Mouse (Mus musculus): ENCODE data around the gene Pla2g3. TPM values are rescaled to one million over a fixed set of nuclear protein-coding genes. Genes with fewer than 3 reads are reported as not detected.
A peak's percentile ranks its signal among the peaks of the same experiment; 100 is the strongest.

The Pla2g3 gene
- polyA plus RNA-seq, 3 experiments from 2014 or later: 0.12 to 0.28 TPM; not detected in 1

GRCm38 (mm10) chr11:3494857-3495256, 6.8 kb downstream of the Pla2g3 start:
- ATAC-seq: no peak

GRCm38 (mm10) chr11:3495496-3495895, 7.4 kb downstream of the Pla2g3 start:
- no peak for ATAC-seq

GRCm38 (mm10) chr11:3496756-3497155, 8.7 kb downstream of the Pla2g3 start:
- ATAC-seq: no peak

- no peak for ATAC-seq
Measured at GRCm38 (mm10) chr11:3497296-3497695, 9.2 kb downstream of the Pla2g3 start.

GRCm38 (mm10) chr11:3502057-3502456, 14.0 kb downstream of the Pla2g3 start:
- ATAC-seq: no peak

GRCm38 (mm10) chr11:3502459-3503072, 14.5 kb downstream of the Pla2g3 start:
- no peak for ATAC-seq

- no peak for ATAC-seq
Measured at GRCm38 (mm10) chr11:3503755-3504693, 15.9 kb downstream of the Pla2g3 start.

GRCm38 (mm10) chr11:3508226-3508625, 20.1 kb downstream of the Pla2g3 start:
- no peak for ATAC-seq

GRCm38 (mm10) chr11:3509181-3510085, 21.3 kb downstream of the Pla2g3 start:
- ATAC-seq: no peak

GRCm38 (mm10) chr11:3510321-3510720, 22.2 kb downstream of the Pla2g3 start:
- no peak for ATAC-seq

- no peak for ATAC-seq
Measured at GRCm38 (mm10) chr11:3513291-3513690, 25.2 kb downstream of the Pla2g3 start.

GRCm38 (mm10) chr11:3514529-3515054, 26.5 kb downstream of the Pla2g3 start, which contains the start of gene Selenom:
Selenom (plus strand) TSS chr11:3514684.
- peak; percentile 66 for ATAC-seq

GRCm38 (mm10) chr11:3515216-3515615, 27.1 kb downstream of the Pla2g3 start:
- ATAC-seq: no peak

- no peak for ATAC-seq
Measured at GRCm38 (mm10) chr11:3515637-3516036, 27.6 kb downstream of the Pla2g3 start.

- ATAC-seq: no peak
Measured at GRCm38 (mm10) chr11:3516121-3516520, 28.0 kb downstream of the Pla2g3 start.

- ATAC-seq: peak; percentile 53
Measured at GRCm38 (mm10) chr11:3516859-3517845, 29.1 kb downstream of the Pla2g3 start.

- no peak for ATAC-seq
Measured at GRCm38 (mm10) chr11:3517846-3518732, 30.0 kb downstream of the Pla2g3 start.

- ATAC-seq: no peak
Measured at GRCm38 (mm10) chr11:3519051-3519726, 31.1 kb downstream of the Pla2g3 start.

GRCm38 (mm10) chr11:3519756-3520398, 31.8 kb downstream of the Pla2g3 start:
- ATAC-seq: no peak
